Mouse (Mus musculus) brain, embryonic 14.5 days (tissue): ENCODE results near the gene Duxf3. TPM values are rescaled to one million over a fixed set of nuclear protein-coding genes. Genes with fewer than 3 reads are reported as not detected.
"Not testable (repeated sequence)": the region's sequence is repeated elsewhere in the genome, so short reads cannot be mapped to it uniquely, and the experiment has no call there.

Experiments used
- DNase-seq: peaks from one replicate; pipeline ENCODE4 v3.0.0-alpha.2; 2011; ENCODE audit warnings: low read depth
- CTCF ChIP-seq: fragments of 200-500 bp; IDR thresholded peaks from 2 replicates; pipeline ENCODE4 v1.5.1; 2012; ENCODE audit warnings: inconsistent platforms, mild to moderate bottlenecking, moderate library complexity, borderline replicate concordance; ENCODE audit not compliant: insufficient read depth, insufficient read length; ENCODE audit errors: extremely low read depth
- POLR2A ChIP-seq: fragments of 200-500 bp; IDR thresholded peaks from 2 replicates; pipeline ENCODE4 v1.6.1; 2012; ENCODE audit warnings: mild to moderate bottlenecking, inconsistent platforms, borderline replicate concordance; ENCODE audit not compliant: poor library complexity, insufficient read depth, insufficient read length, severe bottlenecking; ENCODE audit errors: extremely low read depth
- polyA plus RNA-seq: library from polyadenylated mRNA; depleted of rRNA; stranded (reverse); fragments of >200 nt; gene quantifications from 2 replicates; pipeline ENCODE4 v1.2.3, GENCODE M21; 2012; rRNA removed

Gene Duxf3
- polyA plus RNA-seq: not detected in 2 replicates

DNA sequence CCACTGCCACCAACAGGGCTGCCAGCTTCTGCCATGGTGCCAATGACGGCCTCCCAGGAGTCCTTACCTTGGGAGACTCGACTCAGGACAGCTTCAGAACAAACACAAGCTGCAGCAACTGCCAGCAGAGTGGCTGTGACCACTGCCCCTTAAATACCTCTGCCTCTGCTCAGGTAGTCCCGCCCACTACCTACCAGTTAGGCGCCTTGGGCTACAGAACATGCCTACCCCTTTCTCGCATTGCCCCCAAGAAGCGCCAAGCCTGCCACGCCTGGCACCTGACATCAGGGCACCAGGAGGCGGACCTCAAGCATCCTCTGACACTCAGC, at the start of gene Duxf3:
Duxf3 (minus strand) TSS at position 35 of the 329 bp plus-strand sequence.
- not testable (repeated sequence) for DNase-seq

DNA sequence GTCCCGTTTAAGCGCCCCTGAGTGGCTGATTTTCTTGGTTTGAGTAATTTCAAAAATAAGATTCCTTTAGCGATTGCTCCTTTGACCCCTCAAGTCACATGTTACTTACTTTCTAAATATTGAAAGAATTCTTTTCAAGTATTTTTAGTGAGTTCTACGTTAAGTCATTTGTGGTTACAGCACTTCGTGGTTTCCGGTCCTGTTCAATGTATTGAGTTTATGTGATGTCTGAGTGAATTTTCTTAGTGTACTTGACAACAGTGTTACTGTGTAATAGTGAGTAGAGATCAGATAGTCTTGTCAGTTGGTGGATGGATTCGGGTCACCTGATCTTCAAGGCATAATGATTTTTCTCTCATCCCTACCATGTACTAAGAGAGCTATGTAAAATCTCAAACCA, 49.8 kb upstream of the Duxf3 start:
- no peak for TF ChIP-seq CTCF
- no peak for TF ChIP-seq POLR2A
- DNase-seq: no peak

DNA sequence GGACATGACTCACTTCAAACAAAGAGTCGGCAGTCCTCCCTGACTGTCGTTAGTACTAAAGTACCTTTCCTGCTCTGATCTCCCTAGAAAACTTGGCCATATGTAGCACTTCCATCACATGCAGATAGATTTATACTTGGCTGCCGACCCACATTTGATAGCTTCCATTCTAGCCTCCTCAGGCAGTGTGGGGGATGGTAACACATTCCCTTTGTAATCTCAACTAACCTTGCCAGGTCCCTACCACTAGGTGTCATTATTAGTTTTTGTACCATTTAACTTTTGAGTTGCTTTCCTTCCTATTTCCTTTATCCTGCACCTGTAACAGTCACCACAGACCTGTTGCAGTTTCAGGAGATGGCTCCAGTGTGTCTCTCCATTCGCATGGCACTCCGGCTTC, 26.0 kb upstream of the Duxf3 start:
- DNase-seq: peak; percentile 11
- no peak for TF ChIP-seq CTCF
- no peak for TF ChIP-seq POLR2A

GRCm38 (mm10) chr10:58255954-58256353, 23.5 kb upstream of the Duxf3 start:
- DNase-seq: peak; percentile 26
- no peak for TF ChIP-seq POLR2A
- no peak for TF ChIP-seq CTCF

DNA sequence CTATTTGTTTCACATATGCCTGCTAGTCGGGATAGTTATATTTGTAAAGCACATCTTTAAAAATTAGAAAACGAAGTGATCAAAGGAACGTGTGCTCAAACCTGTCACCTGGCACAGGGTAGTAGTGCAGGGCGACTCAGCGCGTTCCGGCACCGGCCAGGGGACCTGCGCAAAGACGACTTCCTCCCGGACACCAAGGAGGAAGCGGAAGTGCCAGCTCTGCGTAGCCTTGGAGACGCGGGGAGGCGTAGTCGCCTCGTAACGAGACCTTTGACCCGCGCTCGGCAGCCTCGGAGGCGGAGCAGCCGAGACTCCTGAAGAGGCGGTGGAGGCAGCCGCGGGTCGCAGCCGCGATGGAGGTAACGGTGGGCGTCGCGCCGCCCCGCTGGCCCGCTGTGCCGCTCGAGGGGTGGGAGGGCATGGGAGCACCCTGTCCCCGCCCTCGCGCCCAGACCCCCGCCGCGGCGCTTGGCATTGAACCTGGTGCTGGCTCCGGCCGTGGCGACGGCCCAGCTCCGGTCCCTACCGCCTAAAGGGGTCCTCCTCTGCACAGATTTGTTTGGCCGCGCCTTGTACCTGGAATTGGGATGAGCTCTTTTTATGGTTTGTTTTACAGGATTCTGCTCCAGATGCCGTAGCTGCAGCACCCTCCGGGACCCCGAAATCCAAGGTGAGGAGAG, 22.9 kb upstream of the Duxf3 start, which contains the start of gene Gcc2:
Gcc2 (plus strand) TSS at position 285 of the 680 bp plus-strand sequence.
- TF ChIP-seq POLR2A: peak; percentile 51
- TF ChIP-seq CTCF: no peak
- peak; percentile 98 for DNase-seq

DNA sequence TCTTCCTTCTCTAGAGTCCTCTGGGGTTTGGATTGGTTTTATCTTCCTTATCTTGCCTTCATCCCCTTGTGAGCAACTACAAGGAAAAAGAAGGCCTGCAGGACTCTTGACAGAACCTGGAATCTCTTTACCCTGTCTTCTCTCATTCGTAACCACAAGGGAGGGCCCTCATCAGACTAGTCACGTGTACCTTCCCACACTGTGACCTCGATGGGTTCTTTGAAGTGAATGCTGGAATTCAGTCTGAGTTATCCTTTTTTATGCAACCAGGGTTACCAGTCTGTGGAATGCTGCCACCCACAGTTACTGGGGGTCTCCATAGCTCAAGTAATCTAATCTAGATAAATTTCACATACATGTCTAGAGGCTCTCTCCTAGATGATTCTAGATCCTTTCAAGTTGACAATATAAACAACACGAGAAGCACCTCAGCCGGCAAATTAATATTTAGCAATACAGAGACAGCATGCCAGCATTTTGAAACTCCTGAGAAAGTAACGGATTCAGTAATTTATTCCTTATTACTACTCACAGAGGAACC, 22.2 kb upstream of the Duxf3 start:
- TF ChIP-seq POLR2A: no peak
- TF ChIP-seq CTCF: no peak

DNA sequence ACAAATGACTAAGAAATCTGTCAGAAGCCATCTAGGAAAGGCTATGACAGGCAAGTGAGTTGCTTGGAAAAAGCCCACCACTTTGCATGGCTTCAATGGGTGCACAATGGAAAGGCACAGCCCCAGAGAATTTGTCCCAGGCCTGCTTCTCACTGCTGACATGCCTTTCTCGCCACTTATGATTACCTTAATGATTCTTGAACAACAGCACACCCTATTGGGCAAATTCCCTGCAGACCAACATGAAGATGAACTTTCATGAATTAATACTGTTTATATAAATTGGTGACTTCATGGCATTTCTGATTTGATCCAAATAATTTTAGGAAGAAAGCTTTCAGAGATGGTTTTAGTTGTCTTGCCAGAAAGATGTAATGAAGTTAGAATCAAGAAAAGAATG, 17.1 kb upstream of the Duxf3 start:
- TF ChIP-seq CTCF: no peak
- no peak for TF ChIP-seq POLR2A

More for the DNA sequence above, 22.2 kb upstream of the Duxf3 start:
- DNase-seq: peak; percentile 18

DNA sequence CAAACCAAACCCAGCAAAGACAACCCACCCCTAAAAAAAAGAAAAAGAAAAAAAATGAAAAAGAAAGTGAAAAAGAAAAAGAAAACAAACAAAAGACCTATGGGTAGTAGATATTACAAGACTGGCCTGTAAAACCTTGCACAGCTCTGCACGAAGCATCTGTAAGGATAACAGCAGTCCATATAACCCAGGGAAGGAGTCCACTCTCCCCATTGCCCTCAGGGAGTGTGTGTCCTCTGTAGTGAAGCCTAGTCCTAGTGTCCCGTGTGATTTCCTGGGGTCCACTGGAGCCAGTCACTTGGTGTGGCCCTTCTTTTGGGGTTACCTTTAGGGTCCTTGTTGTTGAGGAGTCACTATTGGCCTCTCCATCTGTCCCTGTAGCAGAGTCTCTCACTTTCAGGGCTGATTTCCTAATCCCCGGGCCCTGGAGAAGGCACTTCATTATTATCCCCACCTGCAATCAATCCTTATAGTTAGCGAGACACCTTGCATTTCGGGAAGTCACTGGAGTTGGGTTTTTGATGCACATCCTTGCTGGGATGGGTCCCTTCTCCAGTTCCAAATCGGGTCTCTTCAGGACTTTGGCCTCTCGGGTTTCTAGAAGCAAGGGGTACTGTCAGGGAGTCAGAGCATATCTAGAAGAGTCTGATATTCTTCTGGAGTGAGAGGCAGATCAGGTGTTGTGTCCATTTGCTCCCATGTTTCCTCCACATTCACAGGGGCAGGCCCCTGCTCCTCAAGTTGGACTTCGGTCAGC, 6.7 kb upstream of the Duxf3 start:
- peak; percentile 31 for DNase-seq

More for the DNA sequence above, 17.1 kb upstream of the Duxf3 start:
- no peak for DNase-seq

DNA sequence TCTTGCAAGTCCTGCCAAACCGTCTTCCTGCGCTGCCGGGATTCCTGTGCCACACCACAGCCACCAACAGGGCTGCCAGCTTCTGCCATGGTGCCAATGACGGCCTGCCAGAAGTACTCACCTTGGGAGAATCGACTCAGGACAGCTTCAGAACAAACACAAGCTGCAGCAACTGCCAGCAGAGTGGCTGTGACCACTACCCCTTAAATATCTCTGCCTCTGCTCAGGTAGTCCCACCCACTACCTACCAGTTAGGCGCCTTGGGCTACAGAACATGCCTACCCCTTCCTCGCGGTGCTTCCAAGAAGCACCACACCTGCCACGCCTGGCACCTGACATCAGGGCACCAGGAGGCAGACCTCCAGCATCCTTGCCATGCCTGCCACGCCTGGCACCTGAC, 4.1 kb upstream of the Duxf3 start, which contains the start of gene Gm4981:
Gm4981 (minus strand) TSS at position 89 of the 400 bp plus-strand sequence.
- TF ChIP-seq CTCF (no peak), POLR2A (no peak)
- no peak for DNase-seq

- not testable (repeated sequence) for DNase-seq
Measured at GRCm38 (mm10) chr10:58234985-58235384, 2.5 kb upstream of the Duxf3 start.

GRCm38 (mm10) chr10:58233740-58234121, 1.3 kb upstream of the Duxf3 start:
- DNase-seq: not testable (repeated sequence)

DNA sequence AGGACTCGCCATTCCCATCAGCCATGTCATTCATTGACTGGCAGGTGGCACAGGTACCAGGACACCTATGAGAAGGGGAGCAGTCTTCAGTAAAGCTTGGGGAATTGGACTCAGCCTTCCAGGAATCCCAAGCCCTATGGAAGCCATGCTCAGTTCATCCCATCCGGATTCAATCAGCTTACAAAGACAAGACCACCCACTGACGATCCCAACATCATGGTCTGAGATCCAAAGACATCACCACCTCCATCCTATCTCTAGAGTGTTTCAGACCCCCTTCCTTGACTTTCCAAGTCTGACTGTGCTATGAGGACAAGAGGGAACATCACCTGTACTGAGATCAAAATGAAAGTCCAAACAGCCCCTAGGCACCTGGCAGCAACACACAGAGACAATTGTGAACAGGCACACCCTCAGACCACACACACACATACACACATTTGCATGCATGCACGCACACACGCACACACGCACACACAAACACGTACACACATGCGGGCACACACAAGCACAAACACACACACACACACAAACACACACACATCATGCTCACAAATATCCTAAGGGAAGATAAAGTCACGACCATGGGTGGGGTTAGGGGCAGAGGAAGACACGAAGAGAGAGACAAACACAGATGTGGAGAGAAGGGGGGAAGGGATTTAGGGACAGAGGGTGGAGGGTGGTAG, 722 bp upstream of the Duxf3 start:
- DNase-seq: not testable (repeated sequence)

GRCm38 (mm10) chr10:58231779-58232640, 465 bp downstream of the Duxf3 start:
- peak; percentile 52 for DNase-seq

- DNase-seq: not testable (repeated sequence)
Measured at GRCm38 (mm10) chr10:58231088-58231487, 1.4 kb downstream of the Duxf3 start.

DNA sequence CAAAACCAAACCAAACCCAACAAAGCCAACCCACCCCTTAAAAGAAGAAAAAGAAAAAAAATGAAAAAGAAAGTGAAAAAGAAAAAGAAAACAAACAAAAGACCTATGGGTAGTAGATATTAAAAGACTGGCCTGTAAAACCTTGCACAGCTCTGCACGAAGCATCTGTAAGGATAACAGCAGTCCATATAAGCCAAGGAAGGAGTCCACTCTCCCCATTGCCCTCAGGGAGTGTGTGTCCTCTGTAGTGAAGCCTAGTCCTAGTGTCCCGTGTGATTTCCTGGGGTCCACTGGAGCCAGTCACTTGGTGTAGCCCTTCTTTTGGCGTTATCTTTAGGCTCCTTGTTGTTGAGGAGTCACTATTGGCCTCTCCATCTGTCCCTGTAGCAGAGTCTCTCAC, 2.5 kb downstream of the Duxf3 start:
- DNase-seq: not testable (repeated sequence)

GRCm38 (mm10) chr10:58227798-58228197, 4.7 kb downstream of the Duxf3 start:
- not testable (repeated sequence) for DNase-seq

DNA sequence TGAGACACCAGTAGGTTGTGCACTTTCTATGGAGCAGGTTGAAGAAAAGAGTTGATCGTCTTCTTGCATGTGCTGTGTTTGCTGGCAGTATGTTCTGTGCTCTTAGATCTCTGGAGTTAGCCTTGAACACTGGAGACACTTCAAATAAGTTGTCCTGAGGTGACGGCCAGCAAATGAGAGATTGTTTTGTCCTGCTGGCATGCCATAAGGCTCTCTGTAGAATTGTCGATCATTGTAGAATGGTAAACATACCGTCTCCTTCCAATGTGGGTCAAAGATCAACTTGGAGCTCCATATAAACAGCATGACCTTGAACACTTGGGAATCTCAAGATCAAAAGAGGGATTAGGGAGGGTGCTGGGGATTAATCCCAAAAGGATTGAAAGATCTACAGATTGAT, 6.1 kb downstream of the Duxf3 start:
- peak; percentile 29 for DNase-seq

- peak; percentile 26 for DNase-seq
Measured at GRCm38 (mm10) chr10:58224827-58225785, 7.4 kb downstream of the Duxf3 start, which contains the start of gene AW822073. TSS of gene AW822073 (minus strand) at chr10:58224930.
